Mouse (Mus musculus): ENCODE results near the gene Cylc1. TPM values are rescaled to one million over a fixed set of nuclear protein-coding genes. Genes with fewer than 3 reads are reported as not detected.

Gene Cylc1
- not detected in 2 replicates for polyA plus RNA-seq (2014; fragmentation: Nextera tagmentation; extraction: Ambion mirVana)

- DNase-seq (ENCODE audit: low spot score) (no peak), ATAC-seq (no peak)
- H3K4me2 ChIP-seq (ENCODE audit: low read length): no peak within 1 kb of the TSS
- H3K27me3 ChIP-seq (replicated peaks; ENCODE audit: control insufficient read depth, insufficient read depth, low read length): no peaks in the 10 kb centered on the region
- no peaks in the 10 kb centered on the region for H3K4me1 ChIP-seq (ENCODE audit: control insufficient read depth, insufficient read depth, low read length)
- no peaks in the 10 kb centered on the region for H3K36me3 ChIP-seq (ENCODE audit: control insufficient read depth, insufficient read depth, low read length)
- H3K4me3 ChIP-seq (ENCODE audit: low read depth, low read length): no peak within 1 kb of the TSS
- no peak within 1 kb of the TSS for H3K27ac ChIP-seq (ENCODE audit: low read depth, low read length)
- no peaks in the 10 kb centered on the region for H3K9me3 ChIP-seq (replicated peaks; ENCODE audit: control insufficient read depth, low read length)
- no peak within 1 kb of the TSS for H3K9ac ChIP-seq (ENCODE audit: low read length)
Measured at GRCm38 (mm10) chrX:111110118-111110517, at the start of gene Cylc1. TSS of gene Cylc1 (plus strand) at chrX:111110418.

- Histone ChIP-seq H3K36me3 (ENCODE audit: control insufficient read depth, insufficient read depth, low read length) (no peaks in the 10 kb centered on the region), H3K27ac (ENCODE audit: low read depth, low read length) (no peak overlapping the region), H3K4me2 (ENCODE audit: low read length) (no peak overlapping the region), H3K27me3 (replicated peaks; ENCODE audit: control insufficient read depth, insufficient read depth, low read length) (no peaks in the 10 kb centered on the region), H3K4me1 (ENCODE audit: control insufficient read depth, insufficient read depth, low read length) (no peaks in the 10 kb centered on the region), H3K9ac (ENCODE audit: low read length) (no peak overlapping the region), H3K4me3 (ENCODE audit: low read depth, low read length) (no peak overlapping the region), H3K9me3 (replicated peaks; ENCODE audit: control insufficient read depth, low read length) (no peaks in the 10 kb centered on the region)
- WGBS: 89% methylated on average over 8 of the region's 8 CpGs
- ATAC-seq (no peak), DNase-seq (ENCODE audit: low spot score) (no peak)
Measured at GRCm38 (mm10) chrX:111078680-111079079, 31.5 kb upstream of the Cylc1 start.

GRCm38 (mm10) chrX:111168040-111168439, 57.8 kb downstream of the Cylc1 start, which contains the start of gene Gm10112:
TSS of gene Gm10112 (plus strand) at chrX:111168340.
- ATAC-seq (no peak), DNase-seq (ENCODE audit: low spot score) (no peak)
- no peaks in the 10 kb centered on the region for H3K27me3 ChIP-seq (replicated peaks; ENCODE audit: control insufficient read depth, insufficient read depth, low read length)
- no peak within 1 kb of the TSS for H3K27ac ChIP-seq (ENCODE audit: low read depth, low read length)
- no peak within 1 kb of the TSS for H3K4me2 ChIP-seq (ENCODE audit: low read length)
- no peaks in the 10 kb centered on the region for H3K4me1 ChIP-seq (ENCODE audit: control insufficient read depth, insufficient read depth, low read length)
- no peak within 1 kb of the TSS for H3K9ac ChIP-seq (ENCODE audit: low read length)
- no peaks in the 10 kb centered on the region for H3K36me3 ChIP-seq (ENCODE audit: control insufficient read depth, insufficient read depth, low read length)
- H3K4me3 ChIP-seq (ENCODE audit: low read depth, low read length): no peak within 1 kb of the TSS
- WGBS: 96% methylated on average over 3 of the region's 3 CpGs
- no peaks in the 10 kb centered on the region for H3K9me3 ChIP-seq (replicated peaks; ENCODE audit: control insufficient read depth, low read length)

Other genes starting within 250 kb of the Cylc1 start
- gene Gm10112, start 57.9 kb downstream of the Cylc1 start, polyA plus RNA-seq (2014; fragmentation: Nextera tagmentation; extraction: Ambion mirVana): not detected in 2 replicates